Mouse (Mus musculus) gastrocnemius, postnatal 36 days (tissue): Measurements from ENCODE around the gene Acad10. TPM values are rescaled to one million over a fixed set of nuclear protein-coding genes. Genes with fewer than 3 reads are reported as not detected.

Experiments
- DNase-seq, 2 experiments: peaks; one replicate each; pipeline ENCODE4 v3.0.0; 2022
- intact Hi-C: fragments of 180-260 bp; cut with DNase I; formaldehyde crosslinking; loops from one replicate; pipeline ENCODE4 v1.15.1; 2025
- total RNA-seq, 2 experiments: library from RNA; stranded (reverse); gene quantifications; 2 replicates each; pipeline ENCODE4 v1.2.3; 2021

Acad10 gene
- total RNA-seq, 2 experiments from 2014 or later: 9.7 to 10.2 TPM

DNA sequence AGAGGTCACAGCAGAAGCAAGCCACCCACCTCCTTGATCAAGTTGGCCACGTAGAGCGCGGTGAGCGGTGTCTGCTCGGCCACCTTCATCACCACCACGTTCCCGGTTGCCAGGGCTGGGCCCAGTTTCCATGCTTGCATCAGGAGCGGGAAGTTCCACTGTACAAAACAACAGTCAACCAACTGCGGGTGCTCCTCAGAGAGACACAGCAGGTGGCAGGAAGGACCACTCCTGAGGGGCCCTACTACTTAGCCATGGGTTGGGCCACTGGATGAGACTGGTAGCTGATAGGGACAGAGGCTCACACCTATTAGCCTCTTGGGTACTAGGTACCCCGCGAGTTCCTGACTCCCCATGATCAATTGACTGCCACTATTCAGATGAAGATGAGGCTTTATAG lies 84.4 kb downstream of the Acad10 start:
- DNase-seq: no peak
- intact Hi-C loops: no loop called here

DNA sequence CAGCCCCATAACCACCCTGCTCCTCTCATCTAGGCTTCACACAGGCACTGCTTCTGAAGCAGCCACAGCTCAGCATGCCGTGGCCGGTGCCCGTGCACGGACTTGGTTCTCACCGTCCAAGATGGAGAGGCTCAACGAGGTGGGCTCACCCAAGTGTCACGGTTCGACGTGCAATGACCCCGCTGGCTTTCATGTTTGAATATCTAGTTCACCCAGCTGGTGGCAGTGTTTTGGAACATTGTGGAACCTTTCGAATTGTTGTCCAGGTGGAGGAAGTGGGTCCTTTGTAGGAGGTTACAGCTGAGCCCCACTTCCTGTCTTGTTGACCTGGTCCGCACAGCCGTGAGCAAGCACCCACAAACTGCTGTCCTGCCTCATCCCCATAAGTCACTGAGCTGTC lies 86.2 kb downstream of the Acad10 start:
- intact Hi-C loops: no loop called here

More for the DNA sequence above, 86.2 kb downstream of the Acad10 start:
- DNase-seq: no peak

Other genes starting within 250 kb of the Acad10 start
- gene Tmem116, start 208.6 kb downstream of the Acad10 start, total RNA-seq: 1 to 10 TPM; 5.0 to 6.3 TPM
- gene Erp29, start 208.0 kb downstream of the Acad10 start, total RNA-seq: 10 to 100 TPM; 32.4 to 36.7 TPM
- not detected for gene Adam1b, start 157.1 kb downstream of the Acad10 start, total RNA-seq
- gene Adam1a, start 115.0 kb downstream of the Acad10 start, total RNA-seq: 1 to 10 TPM; 1.6 to 1.7 TPM
- gene Gm42878, start 115.0 kb downstream of the Acad10 start, total RNA-seq: not detected
- 10 to 100 TPM; 79.5 to 81.0 TPM for gene Mapkapk5, start 114.6 kb downstream of the Acad10 start, total RNA-seq
- 100 to 1,000 TPM; 112 to 171 TPM for gene Aldh2, start 66.7 kb downstream of the Acad10 start, total RNA-seq
- 10 to 100 TPM; 21.3 to 22.4 TPM for gene Acad12, start 41.6 kb downstream of the Acad10 start, total RNA-seq
- 10 to 100 TPM; 30.0 to 31.7 TPM for gene Brap, start within 50 bp of the Acad10 start, total RNA-seq
- gene Atxn2, start 50.8 kb upstream of the Acad10 start, total RNA-seq: 10 to 100 TPM; 84.9 to 95.4 TPM
- gene Sh2b3, start 177.1 kb upstream of the Acad10 start, total RNA-seq: 10 to 100 TPM; 13.5 TPM
- gene Pheta1, start 188.5 kb upstream of the Acad10 start, total RNA-seq: 1 to 10 TPM; 4.5 to 6.0 TPM